Mouse (Mus musculus) layer of hippocampus, adult 2 months (tissue): ENCODE measurements around the gene Prkar1b. TPM values are rescaled to one million over a fixed set of nuclear protein-coding genes. Genes with fewer than 3 reads are reported as not detected.

Experiments used
- DNase-seq, 2 experiments: peaks; one replicate each; pipeline ENCODE4 v3.0.0; 2022; ENCODE audit warnings: low spot score in 2 of 2
- H3K27ac ChIP-seq: fragments of 200-600 bp; 2 replicates; pipeline ENCODE4 v1.8.1; 2022
- H3K4me3 ChIP-seq: fragments of 200-600 bp; 2 replicates; pipeline ENCODE4 v1.8.1; 2022; ENCODE audit warnings: mild to moderate bottlenecking
- CTCF ChIP-seq: fragments of 200-600 bp; conservative IDR thresholded peaks from 2 replicates; pipeline ENCODE4 v1.8.1; 2022; ENCODE audit warnings: antibody characterized with exemption, mild to moderate bottlenecking, moderate library complexity
- total RNA-seq, 2 experiments: library from RNA; stranded (reverse); gene quantifications; 2 replicates each; pipeline ENCODE4 v1.2.3; 2021

The Prkar1b gene
- total RNA-seq, 2 experiments from 2014 or later: 393 to 425 TPM

- DNase-seq: peak; percentile 77 to 78
- peak; percentile 30; the same call in 1 of the 2 replicates for TF ChIP-seq CTCF
- H3K27ac ChIP-seq: peak overlapping the region; percentile 98
- H3K4me3 ChIP-seq: peak overlapping the region; percentile 76
Observed at GRCm38 (mm10) chr5:138994786-138995720, 154.7 kb downstream of the Prkar1b start.

GRCm38 (mm10) chr5:138994108-138994785 lies 155.6 kb downstream of the Prkar1b start:
- TF ChIP-seq CTCF: no peak
- peak overlapping the region; percentile 98 for H3K27ac ChIP-seq
- H3K4me3 ChIP-seq: peak overlapping the region; percentile 75
- DNase-seq: peak in 1 of 2 experiments; percentile 18

GRCm38 (mm10) chr5:138993371-138994107 lies 156.3 kb downstream of the Prkar1b start:
- Histone ChIP-seq H3K4me3 (peak overlapping the region; percentile 75), H3K27ac (peak overlapping the region; percentile 98)
- DNase-seq: no peak
- no peak for TF ChIP-seq CTCF

- no peak for DNase-seq
- no peak for TF ChIP-seq CTCF
- Histone ChIP-seq H3K4me3 (peak overlapping the region; percentile 75), H3K27ac (peak overlapping the region; percentile 98)
Observed at GRCm38 (mm10) chr5:138992611-138993370, 157.0 kb downstream of the Prkar1b start.

GRCm38 (mm10) chr5:138991734-138992133 lies 158.1 kb downstream of the Prkar1b start:
- Histone ChIP-seq H3K27ac (no peak overlapping the region), H3K4me3 (no peak overlapping the region)
- DNase-seq: no peak
- TF ChIP-seq CTCF: no peak

GRCm38 (mm10) chr5:138990659-138991380 lies 159.0 kb downstream of the Prkar1b start:
- DNase-seq: no peak
- no peak overlapping the region for H3K4me3 ChIP-seq
- no peak for TF ChIP-seq CTCF
- no peak overlapping the region for H3K27ac ChIP-seq

- no peak for TF ChIP-seq CTCF
- no peak for DNase-seq
- Histone ChIP-seq H3K4me3 (no peak overlapping the region), H3K27ac (no peak overlapping the region)
Observed at GRCm38 (mm10) chr5:138989567-138989966, 160.2 kb downstream of the Prkar1b start.

GRCm38 (mm10) chr5:138988764-138989163 lies 161.0 kb downstream of the Prkar1b start:
- Histone ChIP-seq H3K4me3 (no peak overlapping the region), H3K27ac (no peak overlapping the region)
- no peak for DNase-seq
- 0 out of 2 replicates have a peak, but pooled peaks have one; percentile 10 for TF ChIP-seq CTCF

- no peak overlapping the region for H3K27ac ChIP-seq
- H3K4me3 ChIP-seq: no peak overlapping the region
- TF ChIP-seq CTCF: no peak
- DNase-seq: no peak
Observed at GRCm38 (mm10) chr5:138987994-138988393, 161.8 kb downstream of the Prkar1b start.

- H3K27ac ChIP-seq: no peak overlapping the region
- no peak overlapping the region for H3K4me3 ChIP-seq
- no peak for TF ChIP-seq CTCF
- DNase-seq: no peak
Observed at GRCm38 (mm10) chr5:138981921-138982320, 167.9 kb downstream of the Prkar1b start.

GRCm38 (mm10) chr5:138980608-138981007 lies 169.2 kb downstream of the Prkar1b start:
- Histone ChIP-seq H3K27ac (no peak overlapping the region), H3K4me3 (no peak overlapping the region)
- DNase-seq: no peak
- TF ChIP-seq CTCF: no peak
